Mouse (Mus musculus) small intestine, adult 2 months (tissue): ENCODE results near the gene Zc3h6. TPM values are rescaled to one million over a fixed set of nuclear protein-coding genes. Genes with fewer than 3 reads are reported as not detected.

Experiments used
- H3K27ac ChIP-seq: fragments of 200-500 bp; 2 replicates; pipeline ENCODE4 v1.5.1; 2012; ENCODE audit warnings: low read depth, low read length, control low read depth, inconsistent platforms; ENCODE audit not compliant: insufficient read depth
- H3K27me3 ChIP-seq: fragments of 200-500 bp; 2 replicates; pipeline ENCODE4 v1.6.1; 2012; ENCODE audit warnings: mild to moderate bottlenecking, moderate library complexity, low read length, inconsistent platforms; ENCODE audit not compliant: control insufficient read depth, insufficient read depth
- H3K36me3 ChIP-seq: fragments of 200-500 bp; 2 replicates; pipeline ENCODE4 v1.6.1; 2012; ENCODE audit warnings: mild to moderate bottlenecking, low read length, control low read depth, inconsistent platforms; ENCODE audit not compliant: control insufficient read depth, insufficient read depth
- H3K4me1 ChIP-seq: fragments of 200-500 bp; 2 replicates; pipeline ENCODE4 v1.6.1; 2012; ENCODE audit warnings: low read length, inconsistent platforms, mixed read lengths; ENCODE audit not compliant: control insufficient read depth, insufficient read depth, insufficient read length
- H3K4me3 ChIP-seq: fragments of 200-500 bp; 2 replicates; pipeline ENCODE4 v1.5.1; 2012; ENCODE audit warnings: low read depth, mild to moderate bottlenecking, control low read depth, inconsistent platforms, low read length, moderate library complexity
- CTCF ChIP-seq: fragments of 200-500 bp; IDR thresholded peaks from 2 replicates; pipeline ENCODE4 v1.5.1; 2012; ENCODE audit warnings: low read depth, mild to moderate bottlenecking, control low read depth, inconsistent platforms, low read length, moderate library complexity, mixed read lengths; ENCODE audit not compliant: insufficient replicate concordance, insufficient read length; ENCODE audit errors: extremely low read depth
- POLR2A ChIP-seq: fragments of 200-500 bp; IDR thresholded peaks from 2 replicates; pipeline ENCODE4 v1.6.1; 2012; ENCODE audit warnings: low read depth, mild to moderate bottlenecking, control low read depth, inconsistent platforms, low read length, moderate library complexity
- WGBS: fragments of 180-500 bp; shearing (Covaris S2); methylation state at CpG from one replicate; pipeline ENCODE4 v1.1.7; 2018; 5-methylcytosine and 5-hydroxymethylcytosine counted together
- polyA plus RNA-seq: library from polyadenylated mRNA; depleted of rRNA; stranded (reverse); fragments of >200 nt; gene quantifications from 2 replicates; pipeline ENCODE4 v1.2.3, GENCODE M21; 2012; rRNA removed

Zc3h6 gene
- polyA plus RNA-seq, 1 experiment = 0.72 TPM

DNA sequence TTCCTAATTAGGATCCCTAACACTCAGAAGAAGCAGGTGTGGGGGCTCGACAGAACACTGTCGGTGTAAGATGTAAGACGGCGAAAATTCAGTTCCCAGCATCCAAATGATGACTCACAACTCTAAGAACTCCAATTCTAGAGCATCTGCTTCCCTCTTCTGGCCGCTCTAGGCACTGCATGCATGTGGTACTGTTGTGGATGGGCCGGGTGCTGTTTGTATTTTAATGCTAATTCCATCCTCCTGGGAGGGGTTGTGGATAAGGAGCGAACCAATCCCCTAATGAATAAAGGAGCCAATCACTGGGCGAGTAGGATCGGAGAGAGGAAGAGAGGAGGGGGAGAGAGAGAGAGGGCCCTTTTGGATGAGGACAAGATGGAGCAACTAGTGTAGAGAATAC lies 89.4 kb downstream of the Zc3h6 start:
- no peaks in the 10 kb centered on the region for H3K4me1 ChIP-seq
- no peaks in the 10 kb centered on the region for H3K27me3 ChIP-seq
- H3K27ac ChIP-seq = no peak overlapping the region
- no peak overlapping the region for H3K4me3 ChIP-seq
- TF ChIP-seq POLR2A = no peak
- TF ChIP-seq CTCF = peak; percentile 39; the same call in 1 of the 2 replicates
- 62% methylated on average over 9 of the region's 9 CpGs for WGBS
- no peaks in the 10 kb centered on the region for H3K36me3 ChIP-seq

- no peak overlapping the region for H3K4me3 ChIP-seq
- TF ChIP-seq CTCF = no peak
- no peak for TF ChIP-seq POLR2A
- H3K36me3 ChIP-seq = no peaks in the 10 kb centered on the region
- no peaks in the 10 kb centered on the region for H3K4me1 ChIP-seq
- H3K27me3 ChIP-seq = no peaks in the 10 kb centered on the region
- 96% methylated on average over 8 of the region's 8 CpGs for whole genome bisulfite sequencing
- H3K27ac ChIP-seq = no peak overlapping the region
Measured at GRCm38 (mm10) chr2:129057256-129057655, 90.1 kb downstream of the Zc3h6 start.

- no peaks in the 10 kb centered on the region for H3K36me3 ChIP-seq
- no peaks in the 10 kb centered on the region for H3K4me1 ChIP-seq
- no peak overlapping the region for H3K4me3 ChIP-seq
- TF ChIP-seq POLR2A = no peak
- no peak for TF ChIP-seq CTCF
- WGBS = 85% methylated on average over 6 of the region's 6 CpGs
- no peaks in the 10 kb centered on the region for H3K27me3 ChIP-seq
- no peak overlapping the region for H3K27ac ChIP-seq
Measured at GRCm38 (mm10) chr2:129057920-129058361, 90.7 kb downstream of the Zc3h6 start.

GRCm38 (mm10) chr2:129061456-129062059 lies 94.4 kb downstream of the Zc3h6 start:
- 83% methylated on average over 10 of the region's 10 CpGs for WGBS
- TF ChIP-seq CTCF (no peak), POLR2A (no peak)
- Histone ChIP-seq H3K27me3 (no peaks in the 10 kb centered on the region), H3K4me3 (no peak overlapping the region), H3K36me3 (no peaks in the 10 kb centered on the region), H3K4me1 (no peaks in the 10 kb centered on the region), H3K27ac (no peak overlapping the region)

- Histone ChIP-seq H3K4me1 (no peaks in the 10 kb centered on the region), H3K36me3 (no peaks in the 10 kb centered on the region), H3K27me3 (no peaks in the 10 kb centered on the region), H3K27ac (no peak within 1 kb of the TSS), H3K4me3 (peak within 1 kb of the TSS; percentile 90)
- no peak for TF ChIP-seq CTCF
- TF ChIP-seq POLR2A = peak; percentile 60; the same call in 1 of the 2 replicates
- WGBS = 2% methylated on average over 62 of the region's 62 CpGs
Measured at GRCm38 (mm10) chr2:129065437-129066282, 98.5 kb downstream of the Zc3h6 start, which contains the start of gene Ttl. Gene Ttl (plus strand): TSS chr2:129065942.

- no peaks in the 10 kb centered on the region for H3K36me3 ChIP-seq
- no peak for TF ChIP-seq CTCF
- TF ChIP-seq POLR2A = no peak
- H3K4me3 ChIP-seq = peak overlapping the region; percentile 90
- no peak overlapping the region for H3K27ac ChIP-seq
- H3K4me1 ChIP-seq = no peaks in the 10 kb centered on the region
- no peaks in the 10 kb centered on the region for H3K27me3 ChIP-seq
- WGBS = 1% methylated on average over 20 of the region's 20 CpGs
Measured at GRCm38 (mm10) chr2:129066326-129066725, 99.1 kb downstream of the Zc3h6 start.

Other genes starting within 250 kb of the Zc3h6 start
- 5.7 and 12.3 TPM in 2 replicates for gene Tmem87b, start 149.3 kb upstream of the Zc3h6 start, polyA plus RNA-seq
- gene Fbln7, start 104.4 kb upstream of the Zc3h6 start, polyA plus RNA-seq = 1.8 and 3.9 TPM in 2 replicates
- gene Zc3h8, start 23.3 kb upstream of the Zc3h6 start, polyA plus RNA-seq = 0.33 and 0.44 TPM in 2 replicates
- 0.71 and 2.1 TPM in 2 replicates for gene Gm10762, start 323 bp downstream of the Zc3h6 start, polyA plus RNA-seq
- 0.03 TPM in 1 of 2 replicates, not detected in the other for gene Vinac1, start 80.8 kb downstream of the Zc3h6 start, polyA plus RNA-seq
- 1.3 and 1.8 TPM in 2 replicates for gene Ttl, start 98.5 kb downstream of the Zc3h6 start, polyA plus RNA-seq
- gene Polr1b, start 133.6 kb downstream of the Zc3h6 start, polyA plus RNA-seq = 6.9 and 7.6 TPM in 2 replicates
- 9.7 and 21.0 TPM in 2 replicates for gene Chchd5, start 162.3 kb downstream of the Zc3h6 start, polyA plus RNA-seq
- gene Slc20a1, start 231.4 kb downstream of the Zc3h6 start, polyA plus RNA-seq = 4.8 and 6.6 TPM in 2 replicates